Mouse (Mus musculus): ENCODE measurements around the gene Azi2. TPM values are rescaled to one million over a fixed set of nuclear protein-coding genes. Genes with fewer than 3 reads are reported as not detected.

The Azi2 gene
- polyA plus RNA-seq, 1 experiment from 2014 or later = 73.3 TPM

DNA sequence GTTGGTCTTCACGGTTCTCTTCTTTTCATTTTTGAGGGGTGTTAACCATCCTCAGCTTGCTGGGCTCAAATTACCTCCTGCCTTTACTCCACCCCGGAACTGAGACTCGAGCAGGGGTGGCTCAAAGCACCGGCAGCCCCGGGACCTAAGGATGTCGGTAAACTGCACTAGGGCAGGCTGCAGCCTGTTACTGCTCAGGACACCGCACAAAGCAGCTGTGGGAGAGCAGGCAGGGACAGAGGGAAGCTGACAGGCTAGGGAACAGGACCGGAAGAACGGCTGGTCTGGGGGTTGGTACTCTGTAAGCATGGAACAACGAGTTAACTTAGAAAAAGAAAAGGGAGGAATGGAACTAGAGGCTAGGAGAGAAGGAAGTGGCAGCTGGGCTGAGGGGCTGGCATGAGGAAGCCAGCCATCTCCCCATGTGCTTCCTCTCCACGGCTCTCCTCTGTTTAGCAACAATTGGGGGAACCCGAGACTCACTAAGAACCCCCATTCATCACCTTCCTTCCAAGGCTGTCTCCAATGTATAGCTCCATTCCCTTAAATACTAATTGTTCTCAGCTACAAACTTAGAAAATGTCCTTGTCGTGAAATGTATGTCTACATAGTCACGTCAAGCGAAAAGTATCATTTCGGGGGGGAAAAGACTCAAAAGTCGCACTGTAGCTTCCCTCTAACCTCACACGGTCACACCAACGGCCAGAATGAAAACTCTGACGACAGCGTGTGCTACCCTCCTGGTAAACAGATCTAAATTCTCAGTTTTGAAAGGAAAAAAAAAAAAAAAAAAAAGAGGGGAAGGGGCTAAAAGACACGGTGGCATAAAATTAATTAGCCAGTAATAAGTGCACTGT, 42.5 kb downstream of the Azi2 start:
- peak overlapping the region; percentile 31 for H3K4me3 ChIP-seq
- ATAC-seq (ENCODE audit: insufficient number of reproducible peaks, low FRiP score) = no peak
- peak overlapping the region; percentile 70 for H3K4me2 ChIP-seq
- H3K27me3 ChIP-seq (replicated peaks) = no peaks in the 10 kb centered on the region
- H3K9me3 ChIP-seq (replicated peaks) = no peaks in the 10 kb centered on the region
- H3K9ac ChIP-seq = peak overlapping the region; percentile 64
- WGBS = 39% methylated on average over 22 of the region's 22 CpGs
- H3K36me3 ChIP-seq = no peaks in the 10 kb centered on the region
- peaks cover 10% of the 10 kb centered on the region; the same call in 1 of the 2 replicates for H3K4me1 ChIP-seq (replicated peaks)
- H3K27ac ChIP-seq (ENCODE audit: poor library complexity, severe bottlenecking) = no peak overlapping the region

GRCm38 (mm10) chr9:118083834-118084233, 43.5 kb downstream of the Azi2 start:
- Histone ChIP-seq H3K9me3 (replicated peaks) (no peaks in the 10 kb centered on the region), H3K4me1 (replicated peaks) (peaks cover 10% of the 10 kb centered on the region; the same call in 1 of the 2 replicates), H3K4me2 (no peak overlapping the region), H3K27ac (ENCODE audit: poor library complexity, severe bottlenecking) (no peak overlapping the region), H3K36me3 (no peaks in the 10 kb centered on the region), H3K4me3 (no peak overlapping the region), H3K9ac (no peak overlapping the region), H3K27me3 (replicated peaks) (no peaks in the 10 kb centered on the region)
- ATAC-seq (ENCODE audit: insufficient number of reproducible peaks, low FRiP score) = no peak
- 82% methylated on average over 4 of the region's 4 CpGs for WGBS

DNA sequence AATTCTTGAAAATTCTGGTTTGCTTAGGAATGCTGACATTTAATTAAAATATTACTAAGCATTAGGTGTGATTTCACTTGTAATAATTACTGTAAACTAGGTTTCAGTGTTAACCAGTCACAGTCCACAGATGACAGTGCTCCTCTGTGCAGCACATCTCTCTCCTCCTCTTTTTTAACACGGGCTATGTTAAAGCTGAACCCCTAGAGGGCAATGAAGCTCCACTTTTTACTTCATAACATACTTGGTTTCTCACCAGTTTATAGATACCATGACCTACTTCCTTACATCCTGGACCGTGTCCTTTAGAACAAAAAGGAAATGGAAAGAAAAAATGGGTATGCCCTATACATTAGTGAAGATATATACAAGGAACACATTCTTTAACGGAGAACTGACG, 59.1 kb downstream of the Azi2 start:
- no peak overlapping the region for H3K4me2 ChIP-seq

GRCm38 (mm10) chr9:118100484-118100883, 60.2 kb downstream of the Azi2 start:
- Histone ChIP-seq H3K4me2 (no peak overlapping the region), H3K36me3 (no peaks in the 10 kb centered on the region), H3K27ac (ENCODE audit: poor library complexity, severe bottlenecking) (no peak overlapping the region), H3K9ac (no peak overlapping the region), H3K4me1 (replicated peaks) (peaks cover 11% of the 10 kb centered on the region), H3K27me3 (replicated peaks) (no peaks in the 10 kb centered on the region), H3K9me3 (replicated peaks) (no peaks in the 10 kb centered on the region), H3K4me3 (no peak overlapping the region)
- no peak for ATAC-seq (ENCODE audit: insufficient number of reproducible peaks, low FRiP score)
- WGBS = 94% methylated on average over 2 of the region's 2 CpGs

More for the DNA sequence above, 59.1 kb downstream of the Azi2 start:
- no peak overlapping the region for H3K27ac ChIP-seq (ENCODE audit: poor library complexity, severe bottlenecking)
- no peak for ATAC-seq (ENCODE audit: insufficient number of reproducible peaks, low FRiP score)
- no peaks in the 10 kb centered on the region for H3K27me3 ChIP-seq (replicated peaks)
- no peaks in the 10 kb centered on the region for H3K36me3 ChIP-seq
- WGBS = 50% methylated on average over 4 of the region's 4 CpGs
- peaks cover 11% of the 10 kb centered on the region for H3K4me1 ChIP-seq (replicated peaks)
- no peak overlapping the region for H3K9ac ChIP-seq
- no peaks in the 10 kb centered on the region for H3K9me3 ChIP-seq (replicated peaks)
- H3K4me3 ChIP-seq = no peak overlapping the region

GRCm38 (mm10) chr9:118101802-118102201, 61.5 kb downstream of the Azi2 start:
- H3K9me3 ChIP-seq (replicated peaks) = no peaks in the 10 kb centered on the region
- 89% methylated on average over 2 of the region's 2 CpGs for WGBS
- H3K9ac ChIP-seq = no peak overlapping the region
- ATAC-seq (ENCODE audit: insufficient number of reproducible peaks, low FRiP score) = no peak
- H3K4me3 ChIP-seq = no peak overlapping the region
- no peaks in the 10 kb centered on the region for H3K36me3 ChIP-seq
- H3K4me1 ChIP-seq (replicated peaks) = peaks cover 6% of the 10 kb centered on the region; the same call in 1 of the 2 replicates
- no peak overlapping the region for H3K4me2 ChIP-seq
- H3K27me3 ChIP-seq (replicated peaks) = no peaks in the 10 kb centered on the region
- H3K27ac ChIP-seq (ENCODE audit: poor library complexity, severe bottlenecking) = no peak overlapping the region

- no peak overlapping the region for H3K27ac ChIP-seq (ENCODE audit: poor library complexity, severe bottlenecking)
- H3K4me3 ChIP-seq = no peak overlapping the region
- H3K27me3 ChIP-seq (replicated peaks) = no peaks in the 10 kb centered on the region
- 74% methylated on average over 4 of the region's 4 CpGs for WGBS
- H3K9me3 ChIP-seq (replicated peaks) = no peaks in the 10 kb centered on the region
- no peak overlapping the region for H3K9ac ChIP-seq
- ATAC-seq (ENCODE audit: insufficient number of reproducible peaks, low FRiP score) = no peak
- H3K4me1 ChIP-seq (replicated peaks) = no peaks in the 10 kb centered on the region
- H3K4me2 ChIP-seq = no peak overlapping the region
- no peaks in the 10 kb centered on the region for H3K36me3 ChIP-seq
Measured at GRCm38 (mm10) chr9:118108527-118109011, 68.3 kb downstream of the Azi2 start.

GRCm38 (mm10) chr9:118109697-118110359, 69.5 kb downstream of the Azi2 start:
- ATAC-seq (ENCODE audit: insufficient number of reproducible peaks, low FRiP score) = no peak
- peaks cover 4% of the 10 kb centered on the region; the same call in 1 of the 2 replicates for H3K36me3 ChIP-seq
- no peaks in the 10 kb centered on the region for H3K4me1 ChIP-seq (replicated peaks)
- no peak overlapping the region for H3K4me2 ChIP-seq
- WGBS = 84% methylated on average over 7 of the region's 7 CpGs
- H3K27ac ChIP-seq (ENCODE audit: poor library complexity, severe bottlenecking) = no peak overlapping the region
- H3K27me3 ChIP-seq (replicated peaks) = no peaks in the 10 kb centered on the region
- no peak overlapping the region for H3K9ac ChIP-seq
- H3K9me3 ChIP-seq (replicated peaks) = no peaks in the 10 kb centered on the region
- H3K4me3 ChIP-seq = no peak overlapping the region

GRCm38 (mm10) chr9:118110360-118110710, 70.0 kb downstream of the Azi2 start:
- Histone ChIP-seq H3K9ac (no peak overlapping the region), H3K4me3 (no peak overlapping the region), H3K9me3 (replicated peaks) (no peaks in the 10 kb centered on the region), H3K27ac (ENCODE audit: poor library complexity, severe bottlenecking) (no peak overlapping the region), H3K4me1 (replicated peaks) (no peaks in the 10 kb centered on the region), H3K4me2 (no peak overlapping the region), H3K27me3 (replicated peaks) (no peaks in the 10 kb centered on the region), H3K36me3 (peaks cover 6% of the 10 kb centered on the region; the same call in 1 of the 2 replicates)
- ATAC-seq (ENCODE audit: insufficient number of reproducible peaks, low FRiP score) = no peak
- 84% methylated on average over 2 of the region's 2 CpGs for WGBS

Small RNAs within 50 kb of the gene (microRNA-seq; reads per million reads assigned to microRNA genes)
- gene Gm22008 = not detected

Other genes with a start within 250 kb of the Azi2 start
- 40.8 and 44.3 TPM in 2 replicates for gene Cmc1, start 109.7 kb downstream of the Azi2 start, polyA plus RNA-seq (2016; fragmentation: Nextera tagmentation; extraction: Ambion mirVana)

Measured in heart, embryonic 12.5 days (tissue).